In the genomic region with DNA sequence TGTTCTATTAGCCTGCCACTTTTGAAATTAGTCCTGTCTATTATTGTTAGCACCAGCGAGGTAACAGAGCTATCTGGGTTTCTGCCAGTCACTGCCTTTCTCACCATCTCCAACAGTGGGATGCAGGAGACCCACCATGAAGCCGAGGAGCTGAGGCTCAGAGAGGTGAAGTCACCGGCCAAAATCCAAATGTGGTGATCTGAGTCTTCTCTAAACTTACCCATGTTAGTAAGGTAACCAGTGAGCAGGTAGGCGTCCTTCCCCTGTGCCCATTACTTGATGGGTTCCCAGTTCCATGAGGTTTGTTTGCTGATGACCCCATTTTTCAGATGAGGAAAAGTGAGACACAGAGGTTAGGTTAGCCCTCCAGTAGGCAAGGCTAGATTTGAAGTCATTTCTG, we compare ENCODE assay signal across 28 mouse cellular contexts. TPM values are rescaled to one million over a fixed set of nuclear protein-coding genes. Genes with fewer than 3 reads are reported as not detected.
DNase-seq lines count a peak whose midpoint lies in the region; ATAC-seq and TF ChIP-seq lines count a peak whose summit lies in the region.
"Had no signal": no experiment of that assay in that cellular context is flagged by ENCODE, and none has a peak within 500 bp of the region (broad histone marks: within the 10 kb centered on the region; RNA-seq: fewer than 3 reads in every experiment).

No protein-coding gene starts in this region.

- peaks cover 64% of the 10 kb centered on the region for H3K4me1 ChIP-seq in heart, embryonic 13.5 days
- peaks cover 21% of the 10 kb centered on the region for H3K4me1 ChIP-seq in liver, postnatal 0 days (ENCODE audit: insufficient read depth)
- no peaks in the 10 kb centered on the region; the same call in 1 of the 2 replicates for H3K4me1 ChIP-seq in bone marrow, adult 2 months (ENCODE audit: control insufficient read depth, insufficient read depth, low read length)

- no peaks in the 10 kb centered on the region for H3K9me3 ChIP-seq in heart, embryonic 13.5 days
- H3K9me3 ChIP-seq in liver, postnatal 0 days (ENCODE audit: low read length): no peaks in the 10 kb centered on the region
- H3K9me3 ChIP-seq: embryonic facial prominence, embryonic 12.5 days; limb, embryonic 12.5 days had no signal

- no peak for TF ChIP-seq POLR2A in bone marrow, adult 2 months (IDR thresholded peaks at IDR 0.05; ENCODE audit: borderline replicate concordance, control insufficient read depth, low read depth, low read length)

- no peak overlapping the region for H3K9ac ChIP-seq in heart, embryonic 13.5 days
- H3K9ac ChIP-seq in liver, postnatal 0 days (replicated peaks): no peak overlapping the region
- H3K9ac ChIP-seq: hindbrain, embryonic 14.5 days; limb, embryonic 12.5 days had no signal

- no peak overlapping the region for H3K4me2 ChIP-seq in heart, embryonic 13.5 days
- H3K4me2 ChIP-seq in liver, postnatal 0 days (ENCODE audit: low read depth, low read length): no peak overlapping the region
- H3K4me2 ChIP-seq: liver, embryonic 11.5 days; midbrain, embryonic 11.5 days had no signal

- H3K4me3 ChIP-seq in heart, embryonic 13.5 days: no peak overlapping the region
- no peak overlapping the region for H3K4me3 ChIP-seq in liver, postnatal 0 days (ENCODE audit: low read depth, low read length)
- no peak overlapping the region for H3K4me3 ChIP-seq in bone marrow, adult 2 months (replicated peaks; ENCODE audit: control insufficient read depth, low read depth, low read length)
- H3K4me3 ChIP-seq: embryonic facial prominence, embryonic 12.5 days; gastrocnemius, adult 2 months; left cerebral cortex, adult 2 months; limb, embryonic 12.5 days had no signal

- peak overlapping the region; percentile 94 for H3K27ac ChIP-seq in heart, embryonic 13.5 days (replicated peaks)
- peak overlapping the region; percentile 82 for H3K27ac ChIP-seq in liver, postnatal 0 days (ENCODE audit: low read depth)
- peak overlapping the region; percentile 68 for H3K27ac ChIP-seq in bone marrow, adult 2 months (ENCODE audit: control insufficient read depth, insufficient read depth, low read depth, low read length, poor library complexity)

- DNase-seq in cerebellum, adult 9-10 months: peak; percentile 45
- DNase-seq in cerebellum, postnatal 25 days: no peak
- no peak for DNase-seq in heart, adult 8-10 months (ENCODE audit: low spot score)
- DNase-seq in liver, postnatal 0 days: no peak
- DNase-seq in liver: no peak
- DNase-seq: adrenal gland, postnatal 10 days; cerebellum, adult 11 months; cerebellum, postnatal 36 days; embryo, embryonic 11 days; gastrocnemius, adult 2 months; gastrocnemius, postnatal 36 days; heart, postnatal 14 days; kidney, postnatal 25 days; lung, postnatal 36 days; right cerebral cortex, postnatal 4 days; thymus, postnatal 14 days had no signal

- no peak for TF ChIP-seq CTCF in liver, postnatal 0 days (IDR thresholded peaks at IDR 0.05; ENCODE audit: low read depth)
- no peak for TF ChIP-seq CTCF in bone marrow, adult 2 months (IDR thresholded peaks at IDR 0.05; ENCODE audit: control insufficient read depth, insufficient read depth, low read length)

- TF ChIP-seq EP300 in liver, postnatal 0 days (IDR thresholded peaks at IDR 0.05; ENCODE audit: low read depth): no peak

- 79% methylated on average over 4 of the region's 4 CpGs for WGBS in heart, embryonic 13.5 days
- 80% methylated on average over 4 of the region's 4 CpGs for WGBS in liver, postnatal 0 days (ENCODE audit: insufficient replicate concordance)
- 82% methylated on average over 4 of the region's 4 CpGs for WGBS in bone marrow, adult 2 months

- no peaks in the 10 kb centered on the region for H3K27me3 ChIP-seq in heart, embryonic 13.5 days (replicated peaks)
- H3K27me3 ChIP-seq in liver, postnatal 0 days (ENCODE audit: insufficient read depth, low read length): peaks cover 24% of the 10 kb centered on the region
- H3K27me3 ChIP-seq: embryonic facial prominence, embryonic 12.5 days; limb, embryonic 12.5 days; Patski had no signal

- H3K36me3 ChIP-seq in heart, embryonic 13.5 days: no peaks in the 10 kb centered on the region
- H3K36me3 ChIP-seq in liver, postnatal 0 days (replicated peaks; ENCODE audit: insufficient read depth, low read length): no peaks in the 10 kb centered on the region
- H3K36me3 ChIP-seq: embryonic facial prominence, embryonic 12.5 days had no signal

- no peak for ATAC-seq in heart, embryonic 13.5 days (ENCODE audit: extremely low read depth, insufficient number of reproducible peaks, low FRiP score, low TSS enrichment)
- ATAC-seq in liver, postnatal 0 days: no peak
- ATAC-seq: forebrain, embryonic 16.5 days; intestine, postnatal 0 days; midbrain, embryonic 16.5 days; Patski had no signal

RNA-seq across cellular contexts. Expression of gene Litaf, which starts 1.6 kb away (rescaled TPM):
- polyA plus RNA-seq in heart, embryonic 13.5 days (2015; fragmentation: Nextera tagmentation; extraction: Ambion mirVana): 66.2 and 70.0 TPM in 2 replicates
- total RNA-seq in heart, adult 8-10 months (2022): 10 to 100 TPM; 12.9 to 20.3 (median 14.4) TPM
- polyA plus RNA-seq in liver, postnatal 0 days (2015; fragmentation: Nextera tagmentation; extraction: Ambion mirVana): 77.3 and 79.2 TPM in 2 replicates
- 21.6 and 41.1 TPM in 2 replicates for polyA plus RNA-seq in bone marrow, adult 2 months (2011; ENCODE audit: insufficient read depth, insufficient read length, low replicate concordance, missing spikeins)

RNA-seq across cellular contexts. Expression of gene Snn, which starts 3.6 kb away (rescaled TPM):
- 40.1 and 40.3 TPM in 2 replicates for polyA plus RNA-seq in heart, embryonic 13.5 days (2015; fragmentation: Nextera tagmentation; extraction: Ambion mirVana)
- 10 to 100 TPM; 24.1 to 31.1 (median 28.1) TPM for total RNA-seq in heart, adult 8-10 months (2022)
- 4.8 and 5.0 TPM in 2 replicates for polyA plus RNA-seq in liver, postnatal 0 days (2015; fragmentation: Nextera tagmentation; extraction: Ambion mirVana)
- 12.6 and 21.6 TPM in 2 replicates for polyA plus RNA-seq in bone marrow, adult 2 months (2011; ENCODE audit: insufficient read depth, insufficient read length, low replicate concordance, missing spikeins)
